Mouse (Mus musculus): Measurements from ENCODE around the gene Mob4.
"Not testable (repeated sequence)": the region's sequence is repeated elsewhere in the genome, so short reads cannot be mapped to it uniquely, and the experiment has no call there.

The Mob4 gene

DNA sequence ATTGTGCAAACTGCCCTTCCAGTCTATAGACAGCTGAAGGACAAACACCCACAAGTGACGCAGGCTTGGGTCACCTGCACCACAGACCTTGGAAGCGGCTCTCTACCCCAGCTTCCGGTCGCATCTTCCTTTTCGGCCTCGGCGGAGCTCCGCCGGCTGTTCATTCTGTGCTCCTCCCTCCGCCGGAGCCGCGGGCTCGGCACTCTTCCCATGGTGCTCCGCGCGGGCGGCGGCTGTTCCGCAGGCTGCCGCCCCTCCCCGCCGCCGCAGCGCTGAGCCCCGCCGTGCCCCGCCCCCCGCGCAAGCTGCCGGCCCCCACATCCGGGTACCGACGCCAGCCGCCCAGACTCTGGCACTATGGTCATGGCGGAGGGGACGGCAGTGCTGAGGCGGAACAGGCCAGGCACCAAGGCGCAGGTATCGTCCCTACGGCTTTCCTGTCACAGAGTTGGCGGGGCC, at the start of gene Mob4:
Mob4 (plus strand) TSS at position 289 of the 459 bp plus-strand sequence.
- DNase-seq (ENCODE audit: low read depth in 1 of 2, low spot score in 2 of 2) = peak; percentile 61 to 87

DNA sequence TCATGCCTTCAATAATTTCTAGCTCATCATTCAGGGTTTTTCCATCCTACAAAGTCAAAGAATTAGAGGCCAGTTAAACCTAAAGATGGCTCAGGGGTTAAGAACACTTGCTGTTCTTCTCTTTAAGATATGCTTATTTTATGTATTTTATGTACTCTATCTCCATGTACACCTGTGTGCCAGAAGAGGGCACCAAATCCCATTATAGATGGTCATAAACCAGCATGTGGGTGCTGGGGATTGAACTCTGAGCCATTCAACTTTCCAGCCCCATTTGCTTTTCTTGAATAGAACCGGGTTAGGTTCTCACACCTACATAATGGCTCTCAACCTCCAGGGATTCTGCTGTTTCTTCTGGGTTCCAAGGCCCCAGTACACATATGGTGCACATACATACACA, 48.9 kb upstream of the Mob4 start:
- no peak for DNase-seq (ENCODE audit: low read depth in 1 of 2, low spot score in 2 of 2)

DNA sequence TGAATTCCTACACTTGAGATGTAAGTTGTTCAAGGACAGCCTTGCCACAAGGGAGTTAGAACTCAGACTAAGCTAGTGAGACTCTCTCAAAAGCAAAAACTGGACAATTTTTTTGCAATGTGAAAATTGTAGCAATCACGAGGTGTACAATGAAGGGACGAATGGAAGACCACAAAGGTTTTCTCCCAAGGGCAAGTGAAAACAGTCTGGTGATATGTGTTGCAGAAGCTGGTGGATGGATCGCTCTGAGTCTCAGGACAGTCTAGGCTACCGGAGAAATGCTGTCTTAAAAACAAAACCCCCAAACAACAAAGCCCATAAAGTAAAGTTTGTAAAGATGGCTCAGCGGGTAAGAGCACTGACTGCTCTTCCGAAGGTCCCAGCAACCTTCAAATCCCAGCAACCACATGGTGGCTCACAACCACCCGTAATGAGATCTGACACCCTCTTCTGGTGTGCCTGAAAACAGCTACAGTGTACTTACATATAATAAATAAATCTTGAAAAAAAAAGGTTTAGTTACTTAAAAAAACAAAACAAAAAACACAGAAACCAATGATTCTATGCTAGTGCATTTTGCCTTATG, 45.2 kb upstream of the Mob4 start:
- DNase-seq (ENCODE audit: low read depth in 1 of 2, low spot score in 2 of 2) = no peak

DNA sequence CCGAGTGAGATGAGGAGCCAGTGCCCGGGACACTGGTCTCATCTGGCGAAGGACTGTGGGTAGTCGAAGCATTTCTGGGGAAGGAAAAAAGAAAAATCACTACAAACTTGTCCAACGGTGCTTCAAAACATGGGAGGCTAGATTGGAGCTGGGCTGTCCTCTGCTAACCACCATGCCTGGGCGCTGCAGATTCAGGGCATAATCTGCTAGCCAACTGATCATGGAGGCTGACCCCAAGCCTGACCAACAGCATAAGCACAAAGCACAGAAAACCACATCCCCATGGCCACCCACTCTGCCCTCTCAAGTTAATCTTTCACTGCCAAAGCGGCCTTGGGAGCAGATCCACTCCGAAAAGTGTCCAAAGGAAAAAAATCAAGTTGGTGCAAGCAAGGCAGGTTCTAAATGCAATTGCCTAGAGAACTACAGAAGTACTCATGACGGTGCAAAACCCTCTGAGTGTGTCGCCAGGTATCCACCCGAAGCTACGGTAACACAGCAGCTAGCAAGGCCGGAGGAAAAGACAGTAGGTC, 44.1 kb upstream of the Mob4 start:
- DNase-seq (ENCODE audit: low read depth in 1 of 2, low spot score in 2 of 2) = peak in 1 of 2 experiments; percentile 2

- DNase-seq (ENCODE audit: low read depth in 1 of 2, low spot score in 2 of 2) = peak in 1 of 2 experiments; percentile 24
Measured at GRCm38 (mm10) chr1:55087401-55087904, 43.6 kb upstream of the Mob4 start.

GRCm38 (mm10) chr1:55087932-55088610, 43.0 kb upstream of the Mob4 start, which contains the start of the genes Hspe1 and Hspd1:
TSS of gene Hspe1 (plus strand) at chr1:55088132.
TSS of gene Hspd1 (minus strand) at chr1:55088243.
- DNase-seq (ENCODE audit: low read depth in 1 of 2, low spot score in 2 of 2) = peak; percentile 90 to 96

DNA sequence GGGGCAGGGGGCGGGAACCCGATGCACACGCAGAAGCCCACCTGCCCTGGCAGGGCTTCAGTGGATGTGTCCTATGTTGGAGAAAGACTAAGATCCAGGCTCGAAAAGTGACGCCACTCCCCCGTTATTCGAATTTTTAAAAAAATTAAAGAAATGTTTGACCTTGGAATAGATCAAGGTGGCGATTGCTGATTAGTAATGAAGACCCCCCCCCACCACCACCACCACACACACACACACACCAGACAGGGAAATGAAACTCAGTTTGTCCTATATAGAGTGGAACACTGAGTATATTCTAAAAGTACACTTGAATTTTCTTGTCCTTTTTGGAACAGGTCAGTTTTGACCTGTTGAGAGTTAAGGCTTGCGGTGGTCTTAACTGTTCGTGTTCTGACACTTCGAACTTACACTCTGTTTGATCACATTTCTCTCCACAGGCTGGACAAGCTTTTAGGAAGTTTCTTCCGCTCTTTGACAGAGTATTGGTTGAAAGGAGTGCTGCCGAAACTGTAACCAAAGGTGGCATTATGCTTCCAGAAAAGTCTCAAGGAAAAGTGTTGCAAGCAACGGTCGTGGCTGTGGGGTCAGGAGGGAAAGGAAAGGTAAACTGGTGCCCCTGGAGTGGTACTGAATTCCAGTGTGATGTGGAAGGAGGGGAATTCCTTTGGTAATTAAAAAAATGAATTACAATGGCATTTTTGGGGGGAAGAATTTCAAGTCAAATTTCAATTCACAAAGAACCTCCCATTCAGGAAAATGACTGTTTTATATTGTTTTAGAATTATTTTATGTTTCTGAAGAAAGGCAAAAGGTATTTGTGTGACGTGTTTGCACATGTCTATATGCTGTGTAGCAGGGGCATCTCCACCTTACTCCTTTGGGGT, 42.2 kb upstream of the Mob4 start:
- no peak for DNase-seq (ENCODE audit: low read depth in 1 of 2, low spot score in 2 of 2)

DNA sequence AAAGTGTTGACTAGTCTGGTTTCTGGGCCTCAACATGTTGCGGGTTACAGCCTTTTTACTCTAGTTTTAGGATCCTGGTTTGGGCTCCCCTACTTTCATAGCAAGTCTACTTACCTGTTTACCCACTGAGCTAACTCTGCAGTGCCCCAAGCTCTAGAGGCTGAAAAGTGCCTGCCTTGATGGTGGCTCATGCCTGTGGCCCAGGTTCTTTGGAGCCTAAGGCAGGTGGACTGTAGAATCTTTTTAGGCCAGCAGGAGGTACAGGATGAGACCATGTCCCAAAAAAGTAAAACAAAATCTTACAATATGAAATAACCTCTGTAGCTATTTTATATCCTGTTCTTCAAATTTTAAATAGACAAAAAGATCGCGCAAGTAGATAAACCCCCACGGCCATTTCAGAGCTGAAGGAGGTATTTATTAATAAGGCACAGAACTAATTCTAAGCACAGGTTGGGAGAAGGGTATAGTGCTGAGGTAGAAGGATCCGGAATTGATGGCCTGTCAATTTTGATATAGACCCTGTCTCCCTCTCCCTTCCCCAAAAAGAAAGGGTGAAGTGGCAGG, 41.5 kb upstream of the Mob4 start:
- no peak for DNase-seq (ENCODE audit: low read depth in 1 of 2, low spot score in 2 of 2)

GRCm38 (mm10) chr1:55092056-55092455, 39.0 kb upstream of the Mob4 start:
- DNase-seq (ENCODE audit: low read depth in 1 of 2, low spot score in 2 of 2) = no peak

GRCm38 (mm10) chr1:55092469-55092868, 38.6 kb upstream of the Mob4 start:
- no peak for DNase-seq (ENCODE audit: low read depth in 1 of 2, low spot score in 2 of 2)

- DNase-seq (ENCODE audit: low read depth in 1 of 2, low spot score in 2 of 2) = no peak
Measured at GRCm38 (mm10) chr1:55106919-55107585, 24.0 kb upstream of the Mob4 start.

DNA sequence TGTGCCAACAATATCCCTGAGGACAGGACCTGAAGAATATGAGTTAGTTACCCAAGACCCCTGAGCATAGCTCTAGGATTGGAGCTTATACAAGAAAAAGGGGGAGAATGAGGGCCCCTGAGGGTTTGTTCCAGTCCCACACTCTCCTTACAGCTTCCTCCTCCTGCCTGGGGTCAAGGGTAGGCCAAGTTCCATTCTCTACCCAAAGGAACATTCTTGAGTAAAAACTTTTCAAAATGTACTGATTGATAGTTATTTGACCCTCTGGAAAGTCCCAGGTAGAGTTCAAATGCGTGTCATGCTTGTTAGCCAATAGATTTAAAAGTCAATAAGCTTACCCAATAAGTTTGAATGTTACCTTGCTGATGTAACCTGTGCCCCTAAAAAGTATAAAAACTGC, 23.4 kb upstream of the Mob4 start:
- no peak for DNase-seq (ENCODE audit: low read depth in 1 of 2, low spot score in 2 of 2)

DNA sequence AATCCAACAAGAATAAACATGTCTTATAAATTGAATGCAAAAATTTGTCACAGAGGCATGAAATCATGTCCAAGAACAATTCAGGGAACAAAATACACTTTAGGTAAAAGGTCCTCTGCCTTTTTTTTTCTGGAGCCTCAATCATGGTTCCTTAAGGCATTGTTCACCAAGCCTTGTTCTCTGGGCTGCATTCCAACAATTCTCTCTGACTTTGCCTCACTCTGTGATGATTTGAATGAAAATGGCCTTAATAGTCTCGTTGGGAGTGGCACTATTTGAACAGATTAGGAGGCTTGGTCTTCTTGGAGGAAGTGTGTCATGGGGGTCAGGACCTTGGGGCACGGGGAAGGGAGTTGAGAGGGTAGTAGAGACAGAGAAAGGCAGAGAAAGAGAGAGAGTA, 22.6 kb upstream of the Mob4 start:
- DNase-seq (ENCODE audit: low read depth in 1 of 2, low spot score in 2 of 2) = no peak

DNA sequence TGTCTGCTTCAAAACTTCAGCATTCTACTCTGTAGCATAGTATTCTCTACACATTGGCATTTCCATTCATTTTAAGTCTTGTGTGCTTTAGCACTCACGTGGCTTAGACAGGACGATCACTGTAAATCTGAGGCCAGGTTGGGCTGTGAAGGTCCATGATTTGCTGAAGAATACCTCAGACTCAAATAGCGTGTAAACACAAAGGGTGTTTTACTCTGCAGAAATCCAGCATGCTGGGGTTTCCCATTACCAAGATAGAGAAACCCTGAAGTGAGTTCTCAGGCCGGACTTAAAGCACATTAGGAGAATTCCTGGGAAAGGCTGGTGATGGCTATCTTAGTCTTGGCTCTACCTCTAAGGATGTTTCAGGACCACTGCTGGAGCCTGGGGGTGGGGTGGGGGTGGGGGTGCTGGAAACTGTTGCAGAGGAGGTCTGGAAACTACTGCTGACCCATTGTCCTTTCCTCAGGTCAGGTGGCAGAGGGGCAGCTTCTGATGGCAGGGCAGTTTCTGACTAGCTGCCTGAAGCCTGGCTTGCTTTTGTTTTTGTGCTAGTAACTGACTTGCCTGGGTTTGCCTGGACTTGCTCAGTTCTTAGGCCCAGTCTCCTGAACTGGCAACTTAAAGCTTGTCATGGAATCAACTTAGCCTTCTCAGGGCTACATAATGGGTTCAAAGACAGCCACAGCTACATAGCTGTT, 21.8 kb upstream of the Mob4 start:
- DNase-seq (ENCODE audit: low read depth in 1 of 2, low spot score in 2 of 2) = no peak

GRCm38 (mm10) chr1:55123046-55123445, 8.0 kb upstream of the Mob4 start:
- no peak for DNase-seq (ENCODE audit: low read depth in 1 of 2, low spot score in 2 of 2)

DNA sequence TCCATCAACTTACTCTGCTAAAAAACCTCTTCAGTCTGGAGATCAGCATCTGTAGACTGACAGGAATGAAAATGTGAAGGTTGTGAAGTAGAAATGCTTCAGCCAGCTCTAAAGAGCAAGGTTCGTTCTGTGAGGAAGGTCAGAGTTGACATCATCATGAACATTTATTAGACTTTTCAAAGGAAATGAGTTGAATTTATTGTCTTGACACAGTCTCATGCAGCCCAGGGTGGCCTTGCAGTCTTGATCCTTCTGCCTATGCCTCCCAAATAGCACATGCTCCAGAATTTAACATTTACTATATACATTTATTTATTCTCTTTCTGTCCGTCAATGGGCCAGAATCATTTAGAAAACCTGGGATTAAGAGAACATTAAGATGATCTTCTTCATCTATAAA, 7.5 kb upstream of the Mob4 start:
- no peak for DNase-seq (ENCODE audit: low read depth in 1 of 2, low spot score in 2 of 2)

DNA sequence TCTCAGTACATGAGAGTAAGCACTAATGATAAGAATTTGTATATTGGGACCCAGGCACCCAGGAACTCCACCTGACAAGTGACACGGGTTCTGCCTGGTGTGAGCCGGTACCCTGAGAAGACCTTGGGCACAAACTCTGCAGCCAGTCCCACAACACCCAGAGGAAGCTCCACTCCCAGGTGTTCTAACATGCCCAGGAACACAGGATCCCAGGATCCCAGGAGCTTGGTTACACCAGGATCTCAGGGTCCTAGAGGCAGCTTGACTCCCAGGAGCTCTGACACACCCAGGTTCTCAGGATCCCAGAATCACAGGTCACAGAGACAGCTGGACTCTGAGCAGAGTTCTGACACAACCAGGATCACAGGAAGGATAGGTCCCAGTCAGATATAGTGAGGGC, 6.9 kb upstream of the Mob4 start:
- DNase-seq (ENCODE audit: low read depth in 1 of 2, low spot score in 2 of 2) = not testable (repeated sequence)

DNA sequence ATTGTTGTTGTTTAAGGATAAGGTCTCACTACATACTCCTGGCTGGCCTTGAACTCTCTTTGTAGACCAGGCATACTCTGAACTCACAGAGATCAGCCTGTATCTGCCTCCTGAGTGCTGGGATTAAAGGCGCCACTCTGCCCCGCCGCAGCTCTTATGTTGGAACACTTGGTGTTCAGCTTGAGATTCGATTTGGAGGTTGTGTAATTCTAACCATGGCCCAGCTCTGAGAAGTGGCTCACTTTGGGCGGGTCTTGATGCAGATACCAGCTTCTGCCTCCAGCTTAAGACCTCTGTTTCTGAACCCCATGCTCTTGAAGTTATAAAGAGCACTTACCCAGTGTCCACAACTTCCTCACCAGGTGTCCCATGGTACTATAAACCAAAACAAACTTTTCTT, 1.3 kb upstream of the Mob4 start:
- DNase-seq (ENCODE audit: low read depth in 1 of 2, low spot score in 2 of 2) = no peak

GRCm38 (mm10) chr1:55130190-55130916, 678 bp upstream of the Mob4 start:
- no peak for DNase-seq (ENCODE audit: low read depth in 1 of 2, low spot score in 2 of 2)

Data from monocyte, adult 2 months (primary cell).